Mouse (Mus musculus): ENCODE data around the gene Nr1d1. TPM values are rescaled to one million over a fixed set of nuclear protein-coding genes. Genes with fewer than 3 reads are reported as not detected.
A peak's percentile ranks its signal among the peaks of the same experiment; 100 is the strongest.
"Not testable (repeated sequence)": the region's sequence is repeated elsewhere in the genome, so short reads cannot be mapped to it uniquely, and the experiment has no call there.

The Nr1d1 gene
- polyA plus RNA-seq, 1 experiment from 2014 or later: 0.69 TPM

GRCm38 (mm10) chr11:98738428-98738911 is 36.7 kb downstream of the Nr1d1 start:
- DNase-seq (ENCODE audit: low spot score): no peak
- no peaks in the 10 kb centered on the region for H3K27me3 ChIP-seq (ENCODE audit: control insufficient read depth, insufficient read depth, low read length)
- H3K4me2 ChIP-seq (ENCODE audit: low read depth, low read length): no peak overlapping the region
- peaks cover 12% of the 10 kb centered on the region for H3K4me1 ChIP-seq (ENCODE audit: control insufficient read depth, insufficient read depth, low read length)
- no peaks in the 10 kb centered on the region for H3K36me3 ChIP-seq (replicated peaks; ENCODE audit: control insufficient read depth, insufficient read depth, low read depth, low read length)
- no peaks in the 10 kb centered on the region for H3K9me3 ChIP-seq (replicated peaks; ENCODE audit: control insufficient read depth, low read length)
- 40% methylated on average over 4 of the region's 4 CpGs for WGBS
- H3K4me3 ChIP-seq (ENCODE audit: low read depth, low read length): no peak overlapping the region
- ATAC-seq (replicated peaks; ENCODE audit: insufficient number of reproducible peaks, low FRiP score, low TSS enrichment, low read depth): no peak
- no peak overlapping the region for H3K9ac ChIP-seq (replicated peaks; ENCODE audit: low read length)
- H3K27ac ChIP-seq (replicated peaks; ENCODE audit: low read depth, low read length): no peak overlapping the region

- not testable (repeated sequence) for H3K36me3 ChIP-seq (replicated peaks; ENCODE audit: control insufficient read depth, insufficient read depth, low read depth, low read length); H3K4me3 ChIP-seq (ENCODE audit: low read depth, low read length); H3K9me3 ChIP-seq (replicated peaks; ENCODE audit: control insufficient read depth, low read length); H3K4me2 ChIP-seq (ENCODE audit: low read depth, low read length); H3K27me3 ChIP-seq (ENCODE audit: control insufficient read depth, insufficient read depth, low read length); H3K27ac ChIP-seq (replicated peaks; ENCODE audit: low read depth, low read length); ATAC-seq (replicated peaks; ENCODE audit: insufficient number of reproducible peaks, low FRiP score, low TSS enrichment, low read depth); DNase-seq (ENCODE audit: low spot score); H3K9ac ChIP-seq (replicated peaks; ENCODE audit: low read length)
- H3K4me1 ChIP-seq (ENCODE audit: control insufficient read depth, insufficient read depth, low read length): peaks cover 11% of the 10 kb centered on the region; the same call in 1 of the 2 replicates
- WGBS: 94% methylated on average over 2 of the region's 2 CpGs
Observed at GRCm38 (mm10) chr11:98737220-98737619, 37.9 kb downstream of the Nr1d1 start.

GRCm38 (mm10) chr11:98736176-98736575 is 39.0 kb downstream of the Nr1d1 start:
- no peaks in the 10 kb centered on the region for H3K36me3 ChIP-seq (replicated peaks; ENCODE audit: control insufficient read depth, insufficient read depth, low read depth, low read length)
- H3K9me3 ChIP-seq (replicated peaks; ENCODE audit: control insufficient read depth, low read length): no peaks in the 10 kb centered on the region
- no peak overlapping the region for H3K27ac ChIP-seq (replicated peaks; ENCODE audit: low read depth, low read length)
- WGBS: 90% methylated on average over 1 of the region's 1 CpGs
- no peak overlapping the region for H3K9ac ChIP-seq (replicated peaks; ENCODE audit: low read length)
- peaks cover 11% of the 10 kb centered on the region; the same call in 1 of the 2 replicates for H3K4me1 ChIP-seq (ENCODE audit: control insufficient read depth, insufficient read depth, low read length)
- no peak overlapping the region for H3K4me3 ChIP-seq (ENCODE audit: low read depth, low read length)
- no peak overlapping the region for H3K4me2 ChIP-seq (ENCODE audit: low read depth, low read length)
- no peak for ATAC-seq (replicated peaks; ENCODE audit: insufficient number of reproducible peaks, low FRiP score, low TSS enrichment, low read depth)
- no peaks in the 10 kb centered on the region for H3K27me3 ChIP-seq (ENCODE audit: control insufficient read depth, insufficient read depth, low read length)
- DNase-seq (ENCODE audit: low spot score): no peak

GRCm38 (mm10) chr11:98735111-98735510 is 40.0 kb downstream of the Nr1d1 start:
- ATAC-seq (replicated peaks; ENCODE audit: insufficient number of reproducible peaks, low FRiP score, low TSS enrichment, low read depth): no peak
- Histone ChIP-seq H3K27me3 (ENCODE audit: control insufficient read depth, insufficient read depth, low read length) (no peaks in the 10 kb centered on the region), H3K9ac (replicated peaks; ENCODE audit: low read length) (no peak overlapping the region), H3K27ac (replicated peaks; ENCODE audit: low read depth, low read length) (no peak overlapping the region), H3K36me3 (replicated peaks; ENCODE audit: control insufficient read depth, insufficient read depth, low read depth, low read length) (no peaks in the 10 kb centered on the region), H3K4me1 (ENCODE audit: control insufficient read depth, insufficient read depth, low read length) (peaks cover 4% of the 10 kb centered on the region; the same call in 1 of the 2 replicates), H3K4me3 (ENCODE audit: low read depth, low read length) (no peak overlapping the region), H3K9me3 (replicated peaks; ENCODE audit: control insufficient read depth, low read length) (no peaks in the 10 kb centered on the region), H3K4me2 (ENCODE audit: low read depth, low read length) (no peak overlapping the region)
- no peak for DNase-seq (ENCODE audit: low spot score)
- 89% methylated on average over 4 of the region's 4 CpGs for WGBS

- no peaks in the 10 kb centered on the region for H3K9me3 ChIP-seq (replicated peaks; ENCODE audit: control insufficient read depth, low read length)
- ATAC-seq (replicated peaks; ENCODE audit: insufficient number of reproducible peaks, low FRiP score, low TSS enrichment, low read depth) (no peak), DNase-seq (ENCODE audit: low spot score) (no peak)
- H3K27ac ChIP-seq (replicated peaks; ENCODE audit: low read depth, low read length): no peak overlapping the region
- 85% methylated on average over 3 of the region's 3 CpGs for WGBS
- H3K36me3 ChIP-seq (replicated peaks; ENCODE audit: control insufficient read depth, insufficient read depth, low read depth, low read length): no peaks in the 10 kb centered on the region
- H3K4me3 ChIP-seq (ENCODE audit: low read depth, low read length): no peak overlapping the region
- no peak overlapping the region for H3K4me2 ChIP-seq (ENCODE audit: low read depth, low read length)
- no peaks in the 10 kb centered on the region for H3K4me1 ChIP-seq (ENCODE audit: control insufficient read depth, insufficient read depth, low read length)
- H3K9ac ChIP-seq (replicated peaks; ENCODE audit: low read length): no peak overlapping the region
- no peaks in the 10 kb centered on the region for H3K27me3 ChIP-seq (ENCODE audit: control insufficient read depth, insufficient read depth, low read length)
Observed at GRCm38 (mm10) chr11:98734020-98734419, 41.1 kb downstream of the Nr1d1 start.

GRCm38 (mm10) chr11:98731134-98731533 is 44.0 kb downstream of the Nr1d1 start:
- no peak overlapping the region for H3K4me2 ChIP-seq (ENCODE audit: low read depth, low read length)
- DNase-seq (ENCODE audit: low spot score): no peak
- H3K4me1 ChIP-seq (ENCODE audit: control insufficient read depth, insufficient read depth, low read length): peaks cover 2% of the 10 kb centered on the region; the same call in 1 of the 2 replicates
- no peak overlapping the region for H3K4me3 ChIP-seq (ENCODE audit: low read depth, low read length)
- ATAC-seq (replicated peaks; ENCODE audit: insufficient number of reproducible peaks, low FRiP score, low TSS enrichment, low read depth): no peak
- H3K27ac ChIP-seq (replicated peaks; ENCODE audit: low read depth, low read length): no peak overlapping the region
- no peaks in the 10 kb centered on the region for H3K36me3 ChIP-seq (replicated peaks; ENCODE audit: control insufficient read depth, insufficient read depth, low read depth, low read length)
- H3K27me3 ChIP-seq (ENCODE audit: control insufficient read depth, insufficient read depth, low read length): no peaks in the 10 kb centered on the region
- 54% methylated on average over 5 of the region's 5 CpGs for WGBS
- H3K9ac ChIP-seq (replicated peaks; ENCODE audit: low read length): no peak overlapping the region
- H3K9me3 ChIP-seq (replicated peaks; ENCODE audit: control insufficient read depth, low read length): no peaks in the 10 kb centered on the region

GRCm38 (mm10) chr11:98730727-98731126 is 44.4 kb downstream of the Nr1d1 start:
- no peak for DNase-seq (ENCODE audit: low spot score)
- Histone ChIP-seq H3K27me3 (ENCODE audit: control insufficient read depth, insufficient read depth, low read length) (no peaks in the 10 kb centered on the region), H3K9me3 (replicated peaks; ENCODE audit: control insufficient read depth, low read length) (no peaks in the 10 kb centered on the region), H3K9ac (replicated peaks; ENCODE audit: low read length) (no peak overlapping the region), H3K36me3 (replicated peaks; ENCODE audit: control insufficient read depth, insufficient read depth, low read depth, low read length) (no peaks in the 10 kb centered on the region), H3K4me2 (ENCODE audit: low read depth, low read length) (no peak overlapping the region), H3K4me3 (ENCODE audit: low read depth, low read length) (no peak overlapping the region), H3K4me1 (ENCODE audit: control insufficient read depth, insufficient read depth, low read length) (peaks cover 2% of the 10 kb centered on the region; the same call in 1 of the 2 replicates), H3K27ac (replicated peaks; ENCODE audit: low read depth, low read length) (no peak overlapping the region)
- ATAC-seq (replicated peaks; ENCODE audit: insufficient number of reproducible peaks, low FRiP score, low TSS enrichment, low read depth): no peak
- WGBS: 68% methylated on average over 4 of the region's 4 CpGs

GRCm38 (mm10) chr11:98729119-98729588 is 46.0 kb downstream of the Nr1d1 start, which contains the start of gene Med24:
Gene Med24 (minus strand): TSS chr11:98729435.
- Histone ChIP-seq H3K9ac (replicated peaks; ENCODE audit: low read length) (peak within 1 kb of the TSS; percentile 74), H3K9me3 (replicated peaks; ENCODE audit: control insufficient read depth, low read length) (no peaks in the 10 kb centered on the region), H3K36me3 (replicated peaks; ENCODE audit: control insufficient read depth, insufficient read depth, low read depth, low read length) (no peaks in the 10 kb centered on the region; the same call in 1 of the 2 replicates), H3K27me3 (ENCODE audit: control insufficient read depth, insufficient read depth, low read length) (no peaks in the 10 kb centered on the region), H3K4me1 (ENCODE audit: control insufficient read depth, insufficient read depth, low read length) (peaks cover 2% of the 10 kb centered on the region; the same call in 1 of the 2 replicates), H3K27ac (replicated peaks; ENCODE audit: low read depth, low read length) (no peak within 1 kb of the TSS; the same call in 1 of the 2 replicates), H3K4me2 (ENCODE audit: low read depth, low read length) (peak within 1 kb of the TSS; percentile 64), H3K4me3 (ENCODE audit: low read depth, low read length) (peak within 1 kb of the TSS; percentile 72)
- DNase-seq (ENCODE audit: low spot score) (peak; percentile 94), ATAC-seq (replicated peaks; ENCODE audit: insufficient number of reproducible peaks, low FRiP score, low TSS enrichment, low read depth) (peak; percentile 79; the same call in 1 of the 2 replicates)
- WGBS: under 1% methylated on average over 16 of the region's 16 CpGs

All from embryonic facial prominence, embryonic 11.5 days (tissue).